Mouse (Mus musculus): Measurements from ENCODE around the gene Gm20075. TPM values are rescaled to one million over a fixed set of nuclear protein-coding genes. Genes with fewer than 3 reads are reported as not detected.

Gm20075 gene
- polyA plus RNA-seq, 1 experiment, result not detected

- WGBS, result 47% methylated on average over 8 of the region's 8 CpGs
- no peak overlapping the region for H3K4me3 ChIP-seq (ENCODE audit: insufficient read depth, low read depth, low read length)
- H3K27ac ChIP-seq (ENCODE audit: insufficient read depth, low read depth, low read length), result no peak overlapping the region
- TF ChIP-seq CTCF (IDR thresholded peaks at IDR 0.05; ENCODE audit: insufficient read depth, low read depth, low read length), result no peak
- TF ChIP-seq POLR2A (IDR thresholded peaks at IDR 0.05; ENCODE audit: insufficient read depth, low read depth, low read length), result no peak
- no peaks in the 10 kb centered on the region for H3K4me1 ChIP-seq (ENCODE audit: control insufficient read depth, insufficient read depth, low read length)
Observed at GRCm38 (mm10) chr13:96073555-96073954, 7.6 kb downstream of the Gm20075 start.

- WGBS, result 96% methylated on average over 3 of the region's 3 CpGs
- H3K4me3 ChIP-seq (ENCODE audit: insufficient read depth, low read depth, low read length), result no peak overlapping the region
- TF ChIP-seq CTCF (IDR thresholded peaks at IDR 0.05; ENCODE audit: insufficient read depth, low read depth, low read length) (no peak), POLR2A (IDR thresholded peaks at IDR 0.05; ENCODE audit: insufficient read depth, low read depth, low read length) (no peak)
Observed at GRCm38 (mm10) chr13:96052755-96053154, 28.4 kb downstream of the Gm20075 start.

GRCm38 (mm10) chr13:96045396-96045795 is 35.8 kb downstream of the Gm20075 start:
- 20% methylated on average over 5 of the region's 5 CpGs for WGBS
- TF ChIP-seq POLR2A (IDR thresholded peaks at IDR 0.05; ENCODE audit: insufficient read depth, low read depth, low read length) (no peak), CTCF (IDR thresholded peaks at IDR 0.05; ENCODE audit: insufficient read depth, low read depth, low read length) (no peak)
- no peak overlapping the region for H3K27ac ChIP-seq (ENCODE audit: insufficient read depth, low read depth, low read length)

More at GRCm38 (mm10) chr13:96052755-96053154, 28.4 kb downstream of the Gm20075 start:
- Histone ChIP-seq H3K4me1 (ENCODE audit: control insufficient read depth, insufficient read depth, low read length) (peaks cover 2% of the 10 kb centered on the region), H3K27ac (ENCODE audit: insufficient read depth, low read depth, low read length) (no peak overlapping the region)

GRCm38 (mm10) chr13:96040275-96041042 is 40.7 kb downstream of the Gm20075 start:
- no peaks in the 10 kb centered on the region for H3K4me1 ChIP-seq (ENCODE audit: control insufficient read depth, insufficient read depth, low read length)
- TF ChIP-seq POLR2A (IDR thresholded peaks at IDR 0.05; ENCODE audit: insufficient read depth, low read depth, low read length) (no peak), CTCF (IDR thresholded peaks at IDR 0.05; ENCODE audit: insufficient read depth, low read depth, low read length) (no peak)
- WGBS, result 62% methylated on average over 11 of the region's 11 CpGs
- H3K4me3 ChIP-seq (ENCODE audit: insufficient read depth, low read depth, low read length), result no peak overlapping the region
- H3K27ac ChIP-seq (ENCODE audit: insufficient read depth, low read depth, low read length), result no peak overlapping the region

More at GRCm38 (mm10) chr13:96045396-96045795, 35.8 kb downstream of the Gm20075 start:
- Histone ChIP-seq H3K4me3 (ENCODE audit: insufficient read depth, low read depth, low read length) (no peak overlapping the region), H3K4me1 (ENCODE audit: control insufficient read depth, insufficient read depth, low read length) (no peaks in the 10 kb centered on the region)

- no peak for TF ChIP-seq POLR2A (IDR thresholded peaks at IDR 0.05; ENCODE audit: insufficient read depth, low read depth, low read length)
- no peak for TF ChIP-seq CTCF (IDR thresholded peaks at IDR 0.05; ENCODE audit: insufficient read depth, low read depth, low read length)
- Histone ChIP-seq H3K4me1 (ENCODE audit: control insufficient read depth, insufficient read depth, low read length) (no peaks in the 10 kb centered on the region), H3K4me3 (ENCODE audit: insufficient read depth, low read depth, low read length) (no peak overlapping the region), H3K27ac (ENCODE audit: insufficient read depth, low read depth, low read length) (no peak overlapping the region)
- 93% methylated on average over 1 of the region's 1 CpGs for WGBS
Observed at GRCm38 (mm10) chr13:96039536-96039935, 41.6 kb downstream of the Gm20075 start.

- Histone ChIP-seq H3K27ac (ENCODE audit: insufficient read depth, low read depth, low read length) (no peak overlapping the region), H3K4me3 (ENCODE audit: insufficient read depth, low read depth, low read length) (no peak overlapping the region), H3K4me1 (ENCODE audit: control insufficient read depth, insufficient read depth, low read length) (no peaks in the 10 kb centered on the region)
- no peak for TF ChIP-seq CTCF (IDR thresholded peaks at IDR 0.05; ENCODE audit: insufficient read depth, low read depth, low read length)
- TF ChIP-seq POLR2A (IDR thresholded peaks at IDR 0.05; ENCODE audit: insufficient read depth, low read depth, low read length), result no peak
- 65% methylated on average over 19 of the region's 19 CpGs for WGBS
Observed at GRCm38 (mm10) chr13:96030368-96031223, 50.6 kb downstream of the Gm20075 start.

Other genes starting within 250 kb of the Gm20075 start
- not detected in 2 replicates for gene Iqgap2, start 189.5 kb downstream of the Gm20075 start, polyA plus RNA-seq (2012; ENCODE audit: insufficient read depth, insufficient read length, low replicate concordance, missing spikeins)
- not detected in 2 replicates for gene Gm17190, start 678 bp upstream of the Gm20075 start, polyA plus RNA-seq (2012; ENCODE audit: insufficient read depth, insufficient read length, low replicate concordance, missing spikeins)
- gene Sv2c, start 51.2 kb upstream of the Gm20075 start, polyA plus RNA-seq (2012; ENCODE audit: insufficient read depth, insufficient read length, low replicate concordance, missing spikeins), result not detected in 2 replicates